8 mouse cellular contexts compared by ENCODE assay signal in genomic region chr11:69071262-69071661, GRCm38 (mm10). TPM values are rescaled to one million over a fixed set of nuclear protein-coding genes. Genes with fewer than 3 reads are reported as not detected.
DNase-seq lines count a peak whose midpoint lies in the region; ATAC-seq and TF ChIP-seq lines count a peak whose summit lies in the region.

No protein-coding gene starts in this region.

- TF ChIP-seq CTCF in E14TG2a.4 (conservative IDR thresholded peaks at IDR 0.05; ENCODE audit: low read length): no peak
- no peak for TF ChIP-seq CTCF in liver, embryonic 14.5 days (IDR thresholded peaks at IDR 0.05; ENCODE audit: low read depth)

- peaks cover 36% of the 10 kb centered on the region for H3K4me1 ChIP-seq in heart, embryonic 11.5 days (ENCODE audit: control insufficient read depth, insufficient read depth, low read length)
- peaks cover 64% of the 10 kb centered on the region for H3K4me1 ChIP-seq in E14TG2a.4 (replicated peaks; ENCODE audit: low read depth, low read length)
- H3K4me1 ChIP-seq in forebrain, embryonic 13.5 days: peaks cover 42% of the 10 kb centered on the region
- H3K4me1 ChIP-seq in liver, embryonic 14.5 days (replicated peaks; ENCODE audit: control insufficient read depth in 2 of 2, insufficient read depth in 2 of 2, low read length in 1 of 2): peaks cover 21 to 43% of the 10 kb centered on the region in 2 experiments

- H3K4me2 ChIP-seq in heart, embryonic 11.5 days: peak overlapping the region; percentile 61
- H3K4me2 ChIP-seq in forebrain, embryonic 13.5 days: peak overlapping the region; percentile 74
- peak overlapping the region; percentile 90 for H3K4me2 ChIP-seq in liver, embryonic 14.5 days (ENCODE audit: low read depth)

- DNase-seq in heart, postnatal 36 days: no peak
- no peak for DNase-seq in liver, embryonic 14.5 days (ENCODE audit: low read depth in 3 of 3, low spot score in 3 of 3)
- DNase-seq in retina, embryonic 14.5 days (ENCODE audit: low spot score): no peak
- no peak for DNase-seq in frontal cortex, postnatal 14 days (ENCODE audit: low spot score in 2 of 2)
- no peak for DNase-seq in thymus, adult 18-20 months

- no peaks in the 10 kb centered on the region for H3K36me3 ChIP-seq in heart, embryonic 11.5 days (ENCODE audit: control insufficient read depth, insufficient read depth, low read length)
- no peaks in the 10 kb centered on the region for H3K36me3 ChIP-seq in E14TG2a.4 (ENCODE audit: insufficient read depth, low read length)
- no peaks in the 10 kb centered on the region for H3K36me3 ChIP-seq in forebrain, embryonic 13.5 days (ENCODE audit: poor library complexity, severe bottlenecking)
- H3K36me3 ChIP-seq in liver, embryonic 14.5 days (replicated peaks; ENCODE audit: control insufficient read depth, insufficient read depth, low read depth): no peaks in the 10 kb centered on the region

- TF ChIP-seq EP300 in liver, embryonic 14.5 days (IDR thresholded peaks at IDR 0.05; ENCODE audit: low read depth): no peak

- peak overlapping the region; percentile 89 for H3K27ac ChIP-seq in heart, embryonic 11.5 days (ENCODE audit: low read depth, low read length)
- H3K27ac ChIP-seq in forebrain, embryonic 13.5 days: peak overlapping the region; percentile 94
- H3K27ac ChIP-seq in liver, embryonic 14.5 days: peak overlapping the region; percentile 65

- WGBS in heart, embryonic 11.5 days (ENCODE audit: insufficient replicate concordance): 27% methylated on average over 9 of the region's 9 CpGs
- 19% methylated on average over 9 of the region's 9 CpGs for WGBS in forebrain, embryonic 13.5 days
- WGBS in liver, embryonic 14.5 days (ENCODE audit: insufficient replicate concordance): 32% methylated on average over 9 of the region's 9 CpGs

- no peak for ATAC-seq in heart, embryonic 11.5 days (replicated peaks; ENCODE audit: insufficient number of reproducible peaks, low FRiP score, low TSS enrichment)
- no peak for ATAC-seq in forebrain, embryonic 13.5 days
- ATAC-seq in liver, embryonic 14.5 days (ENCODE audit: insufficient read depth): no peak

- no peaks in the 10 kb centered on the region for H3K9me3 ChIP-seq in heart, embryonic 11.5 days (replicated peaks; ENCODE audit: control insufficient read depth, low read length)
- no peaks in the 10 kb centered on the region for H3K9me3 ChIP-seq in E14TG2a.4 (ENCODE audit: low read length)
- H3K9me3 ChIP-seq in forebrain, embryonic 13.5 days (replicated peaks): no peaks in the 10 kb centered on the region
- H3K9me3 ChIP-seq in liver, embryonic 14.5 days (ENCODE audit: control insufficient read depth, low read length): no peaks in the 10 kb centered on the region

- H3K9ac ChIP-seq in heart, embryonic 11.5 days (ENCODE audit: low read depth, low read length): peak overlapping the region; percentile 95
- peak overlapping the region; percentile 91 for H3K9ac ChIP-seq in forebrain, embryonic 13.5 days
- peak overlapping the region; percentile 73 for H3K9ac ChIP-seq in liver, embryonic 14.5 days (replicated peaks)

- peak overlapping the region; percentile 70 for H3K4me3 ChIP-seq in heart, embryonic 11.5 days (ENCODE audit: low read depth, low read length)
- peak overlapping the region; percentile 92 for H3K4me3 ChIP-seq in E14TG2a.4 (replicated peaks; ENCODE audit: low read length)
- peak overlapping the region; percentile 63 for H3K4me3 ChIP-seq in forebrain, embryonic 13.5 days
- H3K4me3 ChIP-seq in liver, embryonic 14.5 days (ENCODE audit: insufficient read depth in 1 of 2, low read depth in 2 of 2, low read length in 2 of 2): peak overlapping the region; percentile 73

- intact Hi-C loops in heart, postnatal 36 days (cut with DNase I): loop anchor here (2.0 kb wide), 1 partner anchor 18 kb away; the partner anchor contains the start of gene Vamp2

- H3K27me3 ChIP-seq in heart, embryonic 11.5 days (ENCODE audit: control insufficient read depth, insufficient read depth, low read length): no peaks in the 10 kb centered on the region
- no peaks in the 10 kb centered on the region for H3K27me3 ChIP-seq in E14TG2a.4 (ENCODE audit: insufficient read depth, low read length)
- H3K27me3 ChIP-seq in forebrain, embryonic 13.5 days: no peaks in the 10 kb centered on the region
- H3K27me3 ChIP-seq in liver, embryonic 14.5 days (ENCODE audit: control insufficient read depth, insufficient read depth, low read length): no peaks in the 10 kb centered on the region

RNA-seq across cellular contexts. Expression of gene Tmem107, which starts 0.7 kb away (rescaled TPM):
- polyA plus RNA-seq in heart, embryonic 11.5 days (2014; fragmentation: Nextera tagmentation; extraction: Ambion mirVana): 26.4 and 28.2 TPM in 2 replicates
- total RNA-seq in heart, postnatal 36 days (2021): 1 to 10 TPM; 4.2 to 6.1 TPM
- polyA plus RNA-seq in forebrain, embryonic 13.5 days (2015; fragmentation: Nextera tagmentation; extraction: Ambion mirVana): 55.1 and 57.2 TPM in 2 replicates
- polyA plus RNA-seq in liver, embryonic 14.5 days (2012; rRNA removed): 12.0 and 18.0 TPM in 2 replicates
- polyA plus RNA-seq in liver, embryonic 14.5 days (2014; fragmentation: Nextera tagmentation; extraction: Ambion mirVana): 21.9 and 29.3 TPM in 2 replicates

RNA-seq across cellular contexts. Expression of gene Borcs6, which starts 11.7 kb away (rescaled TPM):
- 7.7 and 9.8 TPM in 2 replicates for polyA plus RNA-seq in heart, embryonic 11.5 days (2014; fragmentation: Nextera tagmentation; extraction: Ambion mirVana)
- 10 to 100 TPM; 16.0 to 17.1 TPM for total RNA-seq in heart, postnatal 36 days (2021)
- 6.6 and 7.9 TPM in 2 replicates for polyA plus RNA-seq in forebrain, embryonic 13.5 days (2015; fragmentation: Nextera tagmentation; extraction: Ambion mirVana)
- polyA plus RNA-seq in liver, embryonic 14.5 days (2012; rRNA removed): 3.0 and 3.4 TPM in 2 replicates
- 2.2 and 3.0 TPM in 2 replicates for polyA plus RNA-seq in liver, embryonic 14.5 days (2014; fragmentation: Nextera tagmentation; extraction: Ambion mirVana)

RNA-seq across cellular contexts. Expression of gene Vamp2, which starts 17.0 kb away (rescaled TPM):
- 89.7 and 94.7 TPM in 2 replicates for polyA plus RNA-seq in heart, embryonic 11.5 days (2014; fragmentation: Nextera tagmentation; extraction: Ambion mirVana)
- 10 to 100 TPM; 50.5 to 72.7 TPM for total RNA-seq in heart, postnatal 36 days (2021)
- polyA plus RNA-seq in forebrain, embryonic 13.5 days (2015; fragmentation: Nextera tagmentation; extraction: Ambion mirVana): 110 and 124 TPM in 2 replicates
- polyA plus RNA-seq in liver, embryonic 14.5 days (2012; rRNA removed): 23.0 and 23.1 TPM in 2 replicates
- 11.4 and 12.6 TPM in 2 replicates for polyA plus RNA-seq in liver, embryonic 14.5 days (2014; fragmentation: Nextera tagmentation; extraction: Ambion mirVana)

RNA-seq across cellular contexts. Expression of gene Per1, which starts 23.8 kb away (rescaled TPM):
- 6.2 and 6.3 TPM in 2 replicates for polyA plus RNA-seq in heart, embryonic 11.5 days (2014; fragmentation: Nextera tagmentation; extraction: Ambion mirVana)
- total RNA-seq in heart, postnatal 36 days (2021): 10 to 100 TPM; 34.2 to 82.1 TPM
- 6.0 and 6.4 TPM in 2 replicates for polyA plus RNA-seq in forebrain, embryonic 13.5 days (2015; fragmentation: Nextera tagmentation; extraction: Ambion mirVana)
- 1.8 and 1.9 TPM in 2 replicates for polyA plus RNA-seq in liver, embryonic 14.5 days (2012; rRNA removed)
- 3.0 and 4.2 TPM in 2 replicates for polyA plus RNA-seq in liver, embryonic 14.5 days (2014; fragmentation: Nextera tagmentation; extraction: Ambion mirVana)

RNA-seq across cellular contexts. Expression of gene Aurkb, which starts 25.8 kb away (rescaled TPM):
- polyA plus RNA-seq in heart, embryonic 11.5 days (2014; fragmentation: Nextera tagmentation; extraction: Ambion mirVana): 89.2 and 89.6 TPM in 2 replicates
- 1 to 10 TPM in 1 of 2 experiments, under 1 TPM in 1; 0.72 to 1.2 TPM for total RNA-seq in heart, postnatal 36 days (2021)
- polyA plus RNA-seq in forebrain, embryonic 13.5 days (2015; fragmentation: Nextera tagmentation; extraction: Ambion mirVana): 143 and 149 TPM in 2 replicates
- 65.6 and 78.6 TPM in 2 replicates for polyA plus RNA-seq in liver, embryonic 14.5 days (2012; rRNA removed)
- 90.8 and 94.3 TPM in 2 replicates for polyA plus RNA-seq in liver, embryonic 14.5 days (2014; fragmentation: Nextera tagmentation; extraction: Ambion mirVana)
